Mouse (Mus musculus): ENCODE results near the gene Cnn1. TPM values are rescaled to one million over a fixed set of nuclear protein-coding genes. Genes with fewer than 3 reads are reported as not detected.

Gene Cnn1
- total and polyA plus RNA-seq, 3 experiments, result 0.06 to 0.19 TPM; not detected in 1

GRCm38 (mm10) chr9:22050351-22050889 is 48.6 kb upstream of the Cnn1 start (continued):
- TF ChIP-seq CTCF (IDR thresholded peaks at IDR 0.05 in 2 of 3, conservative IDR thresholded peaks at IDR 0.05 in 1 of 3; ENCODE audit: control insufficient read depth in 1 of 3, insufficient read depth in 1 of 3, low read depth in 2 of 3, low read length in 3 of 3, poor library complexity in 1 of 3, severe bottlenecking in 1 of 3), result no peak
- TF ChIP-seq POLR2AphosphoS5 (IDR thresholded peaks at IDR 0.05; ENCODE audit: borderline replicate concordance, low read depth, low read length), result no peak
- no peak for TF ChIP-seq MAX (IDR thresholded peaks at IDR 0.05; ENCODE audit: low read length)
- no peak for TF ChIP-seq RAD21 (IDR thresholded peaks at IDR 0.05; ENCODE audit: low read depth, low read length)

- Histone ChIP-seq H3K79me2 (ENCODE audit: control insufficient read depth, insufficient read depth, low read length, poor library complexity) (no peaks in the 10 kb centered on the region), H3K4me3 (ENCODE audit: control insufficient read depth in 1 of 2, insufficient read depth in 1 of 2, low read depth in 2 of 2, low read length in 2 of 2) (no peak overlapping the region), H3K36me3 (ENCODE audit: control insufficient read depth in 1 of 2, insufficient read depth in 2 of 2, low read length in 2 of 2) (no peaks in the 10 kb centered on the region), H3K9ac (ENCODE audit: control insufficient read depth, low read depth, low read length, poor library complexity, severe bottlenecking) (no peak overlapping the region), H3K27me3 (ENCODE audit: control insufficient read depth in 1 of 2, insufficient read depth in 2 of 2, low read length in 2 of 2) (no peaks in the 10 kb centered on the region), H3K4me1 (ENCODE audit: control insufficient read depth in 1 of 2, insufficient read depth in 2 of 2, low read length in 2 of 2) (no peaks in the 10 kb centered on the region), H3K27ac (ENCODE audit: control insufficient read depth, low read depth, low read length) (no peak overlapping the region), H3K9me3 (replicated peaks; ENCODE audit: insufficient read depth, low read length) (no peaks in the 10 kb centered on the region)
- no peak for TF ChIP-seq RCOR1 (IDR thresholded peaks at IDR 0.05; ENCODE audit: low read depth, low read length)
- TF ChIP-seq JUND (IDR thresholded peaks at IDR 0.05; ENCODE audit: low read depth, low read length), result no peak
- no peak for TF ChIP-seq ZMIZ1 (IDR thresholded peaks at IDR 0.05; ENCODE audit: low read depth, low read length)
- TF ChIP-seq BHLHE40 (IDR thresholded peaks at IDR 0.05; ENCODE audit: borderline replicate concordance, low read depth, low read length), result no peak
- no peak for TF ChIP-seq RAD21 (IDR thresholded peaks at IDR 0.05; ENCODE audit: low read depth, low read length)
- TF ChIP-seq CTCF (IDR thresholded peaks at IDR 0.05 in 2 of 3, conservative IDR thresholded peaks at IDR 0.05 in 1 of 3; ENCODE audit: control insufficient read depth in 1 of 3, insufficient read depth in 1 of 3, low read depth in 2 of 3, low read length in 3 of 3, poor library complexity in 1 of 3, severe bottlenecking in 1 of 3), result no peak
- no peak for TF ChIP-seq TAL1 (IDR thresholded peaks at IDR 0.05; ENCODE audit: low read length)
- TF ChIP-seq MAZ (IDR thresholded peaks at IDR 0.05; ENCODE audit: low read depth, low read length), result no peak
- no peak for TF ChIP-seq ZNF384 (IDR thresholded peaks at IDR 0.05; ENCODE audit: low read depth, low read length)
- no peak for TF ChIP-seq POLR2AphosphoS5 (IDR thresholded peaks at IDR 0.05; ENCODE audit: borderline replicate concordance, low read depth, low read length)
- no peak for TF ChIP-seq MXI1 (IDR thresholded peaks at IDR 0.05; ENCODE audit: low read depth, low read length)
- no peak for TF ChIP-seq TCF12 (IDR thresholded peaks at IDR 0.05; ENCODE audit: low read depth, low read length)
- TF ChIP-seq POLR2AphosphoS2 (IDR thresholded peaks at IDR 0.05; ENCODE audit: low read length), result no peak
- no peak for TF ChIP-seq ZC3H11A (IDR thresholded peaks at IDR 0.05; ENCODE audit: low read depth, low read length)
- no peak for TF ChIP-seq EP300 (IDR thresholded peaks at IDR 0.05; ENCODE audit: low read depth in 1 of 2, low read length in 2 of 2)
- TF ChIP-seq CHD1 (IDR thresholded peaks at IDR 0.05; ENCODE audit: low read depth, low read length), result no peak
- TF ChIP-seq E2F4 (IDR thresholded peaks at IDR 0.05; ENCODE audit: borderline replicate concordance, low read depth, low read length), result no peak
- TF ChIP-seq CHD2 (IDR thresholded peaks at IDR 0.05; ENCODE audit: low read length), result no peak
- TF ChIP-seq MAX (IDR thresholded peaks at IDR 0.05; ENCODE audit: low read length), result no peak
- TF ChIP-seq USF1 (IDR thresholded peaks at IDR 0.05; ENCODE audit: low read depth, low read length), result no peak
- DNase-seq (ENCODE audit: low read depth, low spot score), result no peak
Measured at GRCm38 (mm10) chr9:22051161-22051957, 47.7 kb upstream of the Cnn1 start.
